8 mouse cellular contexts compared by ENCODE assay signal in genomic region chr5:123377120-123377955, GRCm38 (mm10). TPM values are rescaled to one million over a fixed set of nuclear protein-coding genes. Genes with fewer than 3 reads are reported as not detected.
DNase-seq lines count a peak whose midpoint lies in the region; ATAC-seq and TF ChIP-seq lines count a peak whose summit lies in the region.

No protein-coding gene starts in this region.

- H3K4me1 ChIP-seq in forebrain, embryonic 10.5 days, result peaks cover 25% of the 10 kb centered on the region
- H3K4me1 ChIP-seq in forebrain, embryonic 15.5 days, result 0 out of 2 replicates have a peak, but pooled peaks cover 3% of the 10 kb centered on the region
- peaks cover 3% of the 10 kb centered on the region; the same call in 1 of the 2 replicates for H3K4me1 ChIP-seq in forebrain, embryonic 13.5 days
- H3K4me1 ChIP-seq in lung, postnatal 0 days (ENCODE audit: insufficient read depth, low read depth, low read length), result no peaks in the 10 kb centered on the region

- no peak overlapping the region for H3K4me2 ChIP-seq in forebrain, embryonic 15.5 days (replicated peaks)
- no peak overlapping the region for H3K4me2 ChIP-seq in forebrain, embryonic 13.5 days
- H3K4me2 ChIP-seq in lung, postnatal 0 days (replicated peaks; ENCODE audit: low read depth, low read length), result 0 out of 2 replicates have a peak overlapping the region, but pooled peaks have one; percentile 11

- intact Hi-C loops in heart, postnatal 14 days (cut with DNase I), result loop anchor here (2.0 to 5.0 kb wide), 2 partner anchors 59 to 120 kb away; no protein-coding TSS in a partner anchor

- H3K4me3 ChIP-seq in forebrain, embryonic 10.5 days, result no peak overlapping the region
- H3K4me3 ChIP-seq in forebrain, embryonic 15.5 days, result no peak overlapping the region
- H3K4me3 ChIP-seq in forebrain, embryonic 13.5 days, result no peak overlapping the region
- H3K4me3 ChIP-seq in lung, postnatal 0 days (ENCODE audit: low read depth, low read length), result no peak overlapping the region

- peak; percentile 62 for DNase-seq in forebrain, embryonic 10.5 days (ENCODE audit: extremely low spot score, low spot score)
- DNase-seq in c-Kit-positive CD71-positive TER-119-negative erythroid progenitor cells, embryonic 14.5 days (ENCODE audit: low read depth), result peak; percentile 70
- peak; percentile 81 to 89 for DNase-seq in heart, postnatal 14 days
- DNase-seq in layer of hippocampus, adult 8-10 months (ENCODE audit: low spot score in 2 of 2), result peak; percentile 63 to 85
- peak; percentile 85 for DNase-seq in lung, postnatal 0 days (ENCODE audit: low spot score)
- peak; percentile 78 for DNase-seq in skeletal muscle tissue, adult 2 months (ENCODE audit: low read depth, low spot score)

- no peaks in the 10 kb centered on the region for H3K9me3 ChIP-seq in forebrain, embryonic 10.5 days
- no peaks in the 10 kb centered on the region for H3K9me3 ChIP-seq in forebrain, embryonic 15.5 days
- H3K9me3 ChIP-seq in forebrain, embryonic 13.5 days (replicated peaks), result no peaks in the 10 kb centered on the region
- H3K9me3 ChIP-seq in lung, postnatal 0 days (ENCODE audit: low read length), result no peaks in the 10 kb centered on the region

- H3K27ac ChIP-seq in forebrain, embryonic 10.5 days, result no peak overlapping the region
- H3K27ac ChIP-seq in forebrain, embryonic 15.5 days (replicated peaks), result no peak overlapping the region
- H3K27ac ChIP-seq in forebrain, embryonic 13.5 days, result no peak overlapping the region
- peak overlapping the region; percentile 20; the same call in 1 of the 2 replicates for H3K27ac ChIP-seq in lung, postnatal 0 days (ENCODE audit: low read length)

- H3K27me3 ChIP-seq in forebrain, embryonic 10.5 days (ENCODE audit: poor library complexity, severe bottlenecking), result peaks cover 5% of the 10 kb centered on the region
- H3K27me3 ChIP-seq in forebrain, embryonic 15.5 days, result no peaks in the 10 kb centered on the region
- H3K27me3 ChIP-seq in forebrain, embryonic 13.5 days, result no peaks in the 10 kb centered on the region
- no peaks in the 10 kb centered on the region for H3K27me3 ChIP-seq in lung, postnatal 0 days (replicated peaks; ENCODE audit: insufficient read depth, low read length)

- WGBS in forebrain, embryonic 10.5 days, result 73% methylated on average over 15 of the region's 15 CpGs
- WGBS in forebrain, embryonic 15.5 days, result 69% methylated on average over 15 of the region's 15 CpGs
- 67% methylated on average over 15 of the region's 15 CpGs for WGBS in forebrain, embryonic 13.5 days
- 52% methylated on average over 15 of the region's 15 CpGs for WGBS in lung, postnatal 0 days

- peak; percentile 99 for TF ChIP-seq CTCF in lung, postnatal 0 days (IDR thresholded peaks at IDR 0.05)

- ATAC-seq in forebrain, embryonic 15.5 days (replicated peaks), result no peak
- peak; percentile 41; the same call in 1 of the 2 replicates for ATAC-seq in forebrain, embryonic 13.5 days
- peak; percentile 88 for ATAC-seq in lung, postnatal 0 days

- no peak overlapping the region for H3K9ac ChIP-seq in forebrain, embryonic 15.5 days (replicated peaks)
- no peak overlapping the region for H3K9ac ChIP-seq in forebrain, embryonic 13.5 days
- no peak overlapping the region for H3K9ac ChIP-seq in lung, postnatal 0 days (replicated peaks; ENCODE audit: low read depth)

- peaks cover 44% of the 10 kb centered on the region for H3K36me3 ChIP-seq in forebrain, embryonic 10.5 days (replicated peaks)
- H3K36me3 ChIP-seq in forebrain, embryonic 15.5 days, result peaks cover 22% of the 10 kb centered on the region
- peaks cover 28% of the 10 kb centered on the region for H3K36me3 ChIP-seq in forebrain, embryonic 13.5 days (ENCODE audit: poor library complexity, severe bottlenecking)
- peaks cover 9% of the 10 kb centered on the region; the same call in 1 of the 2 replicates for H3K36me3 ChIP-seq in lung, postnatal 0 days (ENCODE audit: insufficient read depth, low read length)

- TF ChIP-seq EP300 in lung, postnatal 0 days (IDR thresholded peaks at IDR 0.05), result no peak; the same call in 1 of the 2 replicates

RNA-seq across cellular contexts. Expression of gene Mlxip, which starts 17.3 kb away (rescaled TPM):
- 16.7 and 17.9 TPM in 2 replicates for polyA plus RNA-seq in forebrain, embryonic 10.5 days (2016; fragmentation: Nextera tagmentation; extraction: Ambion mirVana)
- 16.9 and 17.0 TPM in 2 replicates for polyA plus RNA-seq in forebrain, embryonic 15.5 days (2015; fragmentation: Nextera tagmentation; extraction: Ambion mirVana)
- polyA plus RNA-seq in forebrain, embryonic 13.5 days (2015; fragmentation: Nextera tagmentation; extraction: Ambion mirVana), result 14.0 and 15.0 TPM in 2 replicates
- 10 to 100 TPM; 29.0 to 29.9 TPM for total RNA-seq in heart, postnatal 14 days (2021)
- total RNA-seq in layer of hippocampus, adult 8-10 months (2022), result 10 to 100 TPM; 17.7 to 23.0 (median 21.0) TPM
- polyA plus RNA-seq in lung, postnatal 0 days (2015; fragmentation: Nextera tagmentation; extraction: Ambion mirVana), result 11.2 and 11.5 TPM in 2 replicates

RNA-seq across cellular contexts. Expression of gene Bcl7a, which starts 33.7 kb away (rescaled TPM):
- 38.4 and 41.8 TPM in 2 replicates for polyA plus RNA-seq in forebrain, embryonic 10.5 days (2016; fragmentation: Nextera tagmentation; extraction: Ambion mirVana)
- polyA plus RNA-seq in forebrain, embryonic 15.5 days (2015; fragmentation: Nextera tagmentation; extraction: Ambion mirVana), result 80.6 and 89.3 TPM in 2 replicates
- 66.4 and 75.0 TPM in 2 replicates for polyA plus RNA-seq in forebrain, embryonic 13.5 days (2015; fragmentation: Nextera tagmentation; extraction: Ambion mirVana)
- total RNA-seq in heart, postnatal 14 days (2021), result 1 to 10 TPM; 9.1 to 9.5 TPM
- 10 to 100 TPM; 58.5 to 66.1 (median 62.9) TPM for total RNA-seq in layer of hippocampus, adult 8-10 months (2022)
- 7.7 and 7.9 TPM in 2 replicates for polyA plus RNA-seq in lung, postnatal 0 days (2015; fragmentation: Nextera tagmentation; extraction: Ambion mirVana)
